ENCODE assay signal across 7 mouse cellular contexts in the genomic region with DNA sequence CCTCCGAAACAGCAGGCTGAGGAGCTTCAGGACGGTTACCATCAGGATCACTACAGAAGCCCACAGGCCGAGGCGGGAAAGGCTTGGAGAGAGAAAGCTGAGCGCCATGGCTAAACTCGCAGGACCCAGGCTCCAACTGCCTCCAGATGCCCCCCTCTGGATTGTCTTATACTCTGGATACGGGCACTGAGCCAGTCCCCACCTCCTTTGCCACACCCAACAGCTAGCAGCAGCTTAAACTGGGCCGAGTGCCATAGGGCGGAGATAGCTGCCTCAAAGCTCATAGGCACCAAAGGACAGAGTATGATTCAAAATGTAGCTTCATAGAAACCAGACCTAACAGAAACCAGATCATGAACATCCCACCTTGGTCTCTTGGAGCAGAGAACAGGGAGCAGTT. TPM values are rescaled to one million over a fixed set of nuclear protein-coding genes. Genes with fewer than 3 reads are reported as not detected.
A peak's percentile ranks its signal among the peaks of the same experiment; 100 is the strongest.
DNase-seq lines count a peak whose midpoint lies in the region; ATAC-seq lines count a peak whose summit lies in the region.

A gene (minus strand): TSS at position 144 of the 400 bp plus-strand sequence.

- DNase-seq in adrenal gland, adult 8-10 months: peak; percentile 50
- DNase-seq in kidney, adult 8-10 months: peak; percentile 81 to 91
- DNase-seq in ovary, postnatal 14 days (ENCODE audit: low spot score): peak; percentile 21
- no peak for DNase-seq in MN1 (ENCODE audit: low spot score)
- no peak for DNase-seq in left cerebral cortex, postnatal 4 days
- DNase-seq in thymus, adult 18-20 months: no peak

- ATAC-seq in erythroblast, adult 5-6 weeks (replicated peaks; ENCODE audit: low FRiP score, poor library complexity, severe bottlenecking): peak; percentile 94

- intact Hi-C loops in left cerebral cortex, postnatal 4 days (cut with DNase I): no loop called here

RNA-seq across cellular contexts. Expression of the gene that starts here (rescaled TPM):
- total RNA-seq in adrenal gland, adult 8-10 months (2022): 10 to 100 TPM; 44.9 to 58.9 (median 54.5) TPM
- not detected in 2 replicates for total RNA-seq in erythroblast, adult 5-6 weeks (2015; ENCODE audit: low replicate concordance)
- total RNA-seq in erythroblast, adult 5-6 weeks (2017; ENCODE audit: low replicate concordance): not detected in 2 replicates
- 1 to 10 TPM; 3.7 to 4.3 TPM for total RNA-seq in left cerebral cortex, postnatal 4 days (2021)

Comparison
In these comparisons a context has a peak if more than half of its experiments do, and no peak if none do; other contexts are left out.
1. RNA of the gene that starts here (total RNA-seq): 44.9 to 58.9 TPM in adrenal gland, adult 8-10 months; 3.7 to 4.3 TPM in left cerebral cortex, postnatal 4 days and not detected in erythroblast, adult 5-6 weeks; every median in the first group is over 4 times any median in the second.
2. Peak in ATAC-seq in erythroblast, adult 5-6 weeks; RNA of the gene not detected or under 1 TPM.
3. DNase-seq: peak in adrenal gland, adult 8-10 months (single experiment), kidney, adult 8-10 months (2 of 2) and ovary, postnatal 14 days (single experiment); none in MN1 (single experiment), left cerebral cortex, postnatal 4 days (single experiment) and thymus, adult 18-20 months (0 of 2).